Mouse (Mus musculus): Measurements from ENCODE around the gene Usp33.

Usp33 gene

GRCm38 (mm10) chr3:152401964-152402670 is 55.8 kb downstream of the Usp33 start:
- DNase-seq (ENCODE audit: low read depth), result no peak

GRCm38 (mm10) chr3:152402671-152403066 is 56.4 kb downstream of the Usp33 start:
- DNase-seq (ENCODE audit: low read depth), result no peak

- no peak for DNase-seq (ENCODE audit: low read depth)
Observed at GRCm38 (mm10) chr3:152403827-152404226, 57.5 kb downstream of the Usp33 start.

GRCm38 (mm10) chr3:152405420-152405819 is 59.1 kb downstream of the Usp33 start:
- DNase-seq (ENCODE audit: low read depth), result no peak

- DNase-seq (ENCODE audit: low read depth), result no peak
Observed at GRCm38 (mm10) chr3:152405978-152406640, 59.8 kb downstream of the Usp33 start.

- DNase-seq (ENCODE audit: low read depth), result no peak
Observed at GRCm38 (mm10) chr3:152410980-152411551, 64.8 kb downstream of the Usp33 start.

GRCm38 (mm10) chr3:152412362-152412761 is 66.1 kb downstream of the Usp33 start:
- no peak for DNase-seq (ENCODE audit: low read depth)

- no peak for DNase-seq (ENCODE audit: low read depth)
Observed at GRCm38 (mm10) chr3:152428925-152429324, 82.6 kb downstream of the Usp33 start.

GRCm38 (mm10) chr3:152432677-152433076 is 86.4 kb downstream of the Usp33 start:
- DNase-seq (ENCODE audit: low read depth), result peak; percentile 55

- no peak for DNase-seq (ENCODE audit: low read depth)
Observed at GRCm38 (mm10) chr3:152435590-152435989, 89.3 kb downstream of the Usp33 start.

- no peak for DNase-seq (ENCODE audit: low read depth)
Observed at GRCm38 (mm10) chr3:152438068-152438467, 91.8 kb downstream of the Usp33 start.

GRCm38 (mm10) chr3:152442795-152443194 is 96.5 kb downstream of the Usp33 start:
- peak; percentile 46 for DNase-seq (ENCODE audit: low read depth)

Data from naive thymus-derived CD4-positive, alpha-beta T cell, adult 2 months (primary cell).